Mouse (Mus musculus) liver, adult 2 months (tissue): ENCODE results near the gene St5.

Experiments
- CTCF ChIP-seq: fragments of 200-500 bp; IDR thresholded peaks from 2 replicates; pipeline ENCODE4 v1.5.1; 2011; ENCODE audit warnings: low read depth, low read length, control low read depth
- POLR2A ChIP-seq: fragments of 200-500 bp; IDR thresholded peaks from 2 replicates; pipeline ENCODE4 v1.6.1; 2011; ENCODE audit warnings: low read length, control low read depth; ENCODE audit not compliant: insufficient read depth; ENCODE audit errors: extremely low read depth

GRCm38 (mm10) chr7:109641102-109641501, 62.3 kb downstream of the St5 start:
- TF ChIP-seq CTCF (no peak), POLR2A (no peak)
